Mouse (Mus musculus): ENCODE data around the gene Dag1.

DNA sequence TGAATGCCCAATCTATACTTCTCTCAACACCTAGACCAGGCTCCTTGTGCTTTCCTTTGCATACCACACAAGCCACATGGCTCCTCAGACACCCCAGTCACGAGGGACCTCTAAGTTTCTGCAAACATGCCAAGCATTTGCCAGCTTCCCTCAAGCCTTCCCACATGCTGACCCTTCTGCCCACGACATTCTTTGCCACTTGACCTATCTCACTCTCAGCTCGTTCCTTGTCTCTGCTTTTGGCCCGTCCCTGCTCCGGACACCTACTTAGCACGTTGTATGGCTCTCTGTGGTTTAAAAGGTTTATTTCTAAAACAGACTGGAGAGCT is 11.5 kb upstream of the Dag1 start:
- TF ChIP-seq CTCF (IDR thresholded peaks at IDR 0.05; ENCODE audit: extremely low read depth, insufficient read depth, low read length) (no peak), POLR2A (IDR thresholded peaks at IDR 0.05; ENCODE audit: extremely low read depth, insufficient read depth, low read length) (no peak)
